Mouse (Mus musculus): ENCODE measurements around the gene Akt2. TPM values are rescaled to one million over a fixed set of nuclear protein-coding genes. Genes with fewer than 3 reads are reported as not detected.

The Akt2 gene
- total RNA-seq, 2 experiments from 2014 or later: 171 to 178 TPM

DNA sequence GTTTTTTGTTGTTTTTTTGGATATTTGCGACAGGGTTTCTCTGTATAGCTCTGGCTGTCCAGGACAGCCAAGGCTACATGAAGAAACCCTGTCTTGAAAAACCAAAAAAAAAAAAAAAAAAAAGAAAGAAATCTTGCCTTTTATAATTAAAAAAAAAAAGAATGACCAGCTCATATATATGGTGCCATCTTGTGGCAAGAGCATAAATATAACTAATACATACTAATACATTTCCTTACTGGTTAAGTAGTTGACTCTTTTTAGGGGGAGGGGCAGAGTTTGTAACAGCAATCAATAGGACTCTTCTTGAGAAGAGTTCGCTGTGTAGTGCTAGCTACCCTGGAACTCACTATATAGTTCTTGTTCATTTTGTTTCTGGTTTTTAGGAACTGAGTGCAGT is 3.6 kb upstream of the Akt2 start:
- no peak for DNase-seq (ENCODE audit: low spot score)

DNA sequence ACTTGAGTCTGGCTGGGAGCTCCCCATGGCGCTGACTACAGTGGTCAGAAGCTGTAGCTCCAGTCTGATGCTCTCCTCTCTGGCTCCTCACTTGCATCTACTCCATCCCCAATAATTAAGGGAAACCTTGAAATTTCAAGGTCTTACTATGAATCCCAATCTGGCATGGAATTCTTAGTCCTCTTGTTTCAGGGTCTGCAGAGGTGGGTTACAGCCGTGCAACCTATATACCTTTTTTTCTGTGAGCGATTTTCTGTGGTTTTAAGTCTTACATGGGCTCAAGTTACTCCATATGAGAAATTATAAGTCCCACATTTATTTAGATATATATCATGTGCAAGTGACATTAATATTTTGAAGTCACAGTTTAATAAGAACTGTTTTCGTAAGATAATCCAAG is 1.3 kb upstream of the Akt2 start:
- no peak for DNase-seq (ENCODE audit: low spot score)

DNA sequence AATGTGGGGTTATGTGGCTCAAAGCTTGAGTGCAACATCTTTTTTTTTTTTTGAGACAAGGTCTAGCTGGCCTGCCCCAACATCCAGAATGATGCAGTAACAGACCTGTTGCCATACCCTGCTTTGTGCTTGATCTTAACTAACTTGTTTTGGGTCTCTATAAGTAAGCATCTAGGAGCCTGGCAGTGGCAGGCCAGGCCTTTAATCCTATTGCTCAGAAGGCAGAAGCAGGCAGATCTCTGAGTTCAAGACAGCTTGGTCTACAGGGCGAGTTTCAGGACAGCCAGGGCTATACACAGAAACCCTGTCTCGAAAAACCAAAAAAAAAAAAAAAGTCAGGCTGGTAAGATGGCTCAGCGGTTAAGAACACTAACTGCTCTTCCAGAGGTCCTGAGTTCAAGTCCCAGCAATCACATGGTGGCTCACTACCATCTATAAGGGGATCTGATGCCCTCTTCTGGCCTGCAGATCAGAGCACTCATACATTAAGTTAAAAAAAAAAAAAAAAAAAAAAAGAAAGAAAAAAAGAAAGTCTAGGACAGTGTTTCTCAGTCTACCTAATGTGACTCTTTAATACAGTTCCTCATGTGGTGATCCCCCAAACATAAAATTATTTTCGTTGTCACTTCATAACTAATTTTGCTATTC is 662 bp upstream of the Akt2 start:
- DNase-seq (ENCODE audit: low spot score): no peak

DNA sequence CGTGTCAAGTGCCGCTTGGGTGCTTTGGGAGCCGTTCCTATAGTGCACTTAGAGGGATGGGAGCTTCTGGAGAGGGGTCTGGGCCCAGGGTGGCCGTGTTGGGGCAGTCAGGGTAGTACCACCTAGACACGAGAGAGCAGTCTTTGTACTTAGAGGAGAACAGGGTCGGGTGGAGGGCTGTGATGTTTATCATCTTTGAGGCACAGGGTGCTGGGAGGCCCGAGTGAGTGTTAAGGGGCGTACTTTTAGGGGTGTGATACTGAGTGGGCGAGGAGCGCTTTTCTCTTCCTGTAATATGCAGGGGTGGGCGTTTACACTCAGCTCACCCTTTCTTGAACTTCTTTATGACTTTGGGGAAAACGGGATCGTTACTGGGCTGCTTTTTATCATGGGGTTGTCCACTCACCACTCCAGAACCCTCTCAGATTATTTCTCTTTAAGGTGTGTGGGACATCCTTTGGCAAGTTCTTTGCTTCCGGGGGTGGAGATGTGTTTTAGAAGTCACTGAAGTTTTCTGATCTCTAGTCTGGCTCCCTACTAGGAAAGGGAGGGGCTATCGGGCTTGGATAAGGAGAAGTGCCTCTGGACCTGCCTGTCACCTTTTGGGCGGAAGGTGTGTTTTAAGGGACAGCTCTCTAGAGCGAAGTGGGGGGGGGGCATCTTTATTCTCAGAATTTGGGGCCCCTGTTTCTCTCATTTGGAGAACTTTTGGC is 1.0 kb downstream of the Akt2 start:
- DNase-seq (ENCODE audit: low spot score): no peak

DNA sequence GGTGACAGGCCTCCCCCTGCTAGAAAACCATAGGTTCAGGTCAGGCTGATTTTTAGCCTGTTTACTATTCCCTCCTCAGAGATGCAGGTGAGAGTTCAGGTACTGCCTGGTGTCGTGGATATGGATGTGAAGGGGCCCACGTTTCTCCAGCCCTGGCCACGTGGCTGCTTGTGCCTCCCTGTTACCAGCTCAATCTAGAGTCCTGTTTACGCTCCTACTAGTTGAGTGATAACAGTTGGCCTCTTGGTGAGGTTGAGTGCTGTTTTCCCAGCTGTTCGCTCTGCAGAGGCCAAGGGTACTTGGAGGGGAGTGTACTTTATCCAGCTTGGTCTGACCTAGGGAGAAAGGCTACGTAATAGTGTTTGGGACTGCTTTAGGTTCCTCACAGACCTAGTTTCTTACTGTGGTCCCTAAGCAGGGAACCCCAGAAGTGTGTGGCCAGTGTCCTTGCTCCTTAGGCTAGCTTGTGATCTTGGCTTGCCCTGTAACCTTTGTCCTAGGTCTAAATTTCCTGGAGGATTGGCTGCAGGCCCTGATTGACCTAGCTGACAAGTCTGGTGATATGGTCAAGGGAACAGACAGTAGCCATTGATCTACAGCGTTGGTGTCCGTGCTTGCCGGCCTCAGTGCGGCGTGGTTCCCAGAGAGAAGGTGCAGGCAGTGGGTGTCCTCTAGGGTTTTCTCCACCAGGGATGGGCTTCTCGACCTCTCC is 1.7 kb downstream of the Akt2 start:
- no peak for DNase-seq (ENCODE audit: low spot score)

DNA sequence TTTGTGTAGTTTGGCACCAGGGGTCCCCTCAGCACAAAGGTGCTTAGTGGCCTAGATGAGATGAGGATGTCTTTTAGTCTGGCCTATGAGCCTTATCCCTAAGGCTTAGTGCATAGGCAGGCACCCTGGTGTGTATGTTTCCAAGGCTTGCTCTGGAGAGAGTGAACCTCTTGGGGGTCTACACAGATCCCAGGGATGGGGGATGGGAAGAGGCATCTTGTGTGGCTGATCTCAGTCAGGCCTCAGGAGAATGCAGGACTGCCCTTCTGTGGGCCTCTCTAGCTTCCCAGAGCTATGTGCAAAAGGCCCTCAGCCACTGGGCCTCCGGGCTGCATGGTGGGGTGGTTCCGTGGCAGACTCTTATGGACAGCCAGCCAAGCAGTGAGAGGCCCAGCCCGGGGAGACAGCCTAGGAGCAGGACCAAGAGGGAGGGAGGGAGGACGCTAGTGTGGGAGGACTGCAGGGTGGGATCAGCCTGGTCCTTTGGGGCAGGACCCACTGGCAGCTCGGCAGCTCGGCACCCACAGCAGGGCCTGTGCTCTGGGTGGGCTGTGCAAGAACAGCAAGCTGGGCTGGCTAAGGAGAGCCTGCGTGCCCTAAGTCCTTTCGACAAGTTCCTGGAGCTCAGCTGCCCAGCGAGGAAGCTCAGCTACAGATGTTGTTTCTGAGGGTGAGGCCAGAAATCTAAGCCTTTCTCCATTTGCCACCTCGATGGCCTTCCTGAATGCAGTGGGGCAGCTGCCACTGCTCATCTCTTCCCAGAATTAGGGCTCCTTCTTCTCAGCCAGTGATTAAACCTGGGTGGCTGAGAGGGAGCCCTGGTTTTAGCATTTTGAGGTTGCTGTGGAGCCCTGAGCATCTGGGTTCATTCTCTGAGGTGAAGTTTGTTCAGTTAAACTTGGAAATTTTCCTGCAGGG is 5.5 kb downstream of the Akt2 start:
- DNase-seq (ENCODE audit: low spot score): peak; percentile 50

DNA sequence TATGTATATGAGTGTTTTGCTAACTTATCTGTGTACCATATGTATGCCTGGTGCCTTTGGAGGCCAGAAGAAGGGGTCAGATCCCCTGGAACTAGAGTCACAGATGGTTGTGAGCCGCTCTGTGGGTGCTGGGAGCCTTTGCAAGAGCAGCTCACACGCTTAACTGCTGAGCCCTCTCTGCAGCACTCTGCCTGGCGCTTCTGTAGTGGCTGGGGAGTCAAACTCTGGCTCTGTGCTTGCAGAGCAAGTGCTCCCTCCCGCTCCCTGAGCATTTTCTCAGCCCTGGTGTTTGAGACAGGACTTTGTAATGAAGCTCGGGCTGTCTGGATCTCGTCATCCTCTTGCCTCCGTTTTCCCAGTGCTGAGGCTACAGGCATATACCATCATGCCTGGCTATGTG is 6.7 kb downstream of the Akt2 start:
- DNase-seq (ENCODE audit: low spot score): no peak

DNA sequence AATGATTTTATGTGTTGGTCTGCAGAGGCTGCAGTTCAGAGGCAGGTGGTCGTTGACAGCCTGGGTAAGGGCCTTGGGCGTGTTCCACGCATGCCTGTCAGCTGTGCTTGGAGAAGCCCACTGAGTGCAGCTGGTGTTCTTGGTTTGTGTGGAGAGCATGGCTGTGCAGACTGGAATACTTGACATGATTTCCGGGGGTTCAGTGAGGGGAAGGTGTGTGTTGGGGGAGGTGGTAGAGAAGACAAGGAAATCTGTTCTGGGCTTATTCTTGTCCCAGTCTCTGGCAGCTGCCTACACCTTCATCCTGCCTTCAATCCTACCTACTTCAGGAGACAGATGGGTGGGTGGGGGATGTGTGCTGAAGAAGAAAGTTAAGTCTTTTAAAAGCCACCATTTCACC is 10.3 kb downstream of the Akt2 start:
- no peak for DNase-seq (ENCODE audit: low spot score)

DNA sequence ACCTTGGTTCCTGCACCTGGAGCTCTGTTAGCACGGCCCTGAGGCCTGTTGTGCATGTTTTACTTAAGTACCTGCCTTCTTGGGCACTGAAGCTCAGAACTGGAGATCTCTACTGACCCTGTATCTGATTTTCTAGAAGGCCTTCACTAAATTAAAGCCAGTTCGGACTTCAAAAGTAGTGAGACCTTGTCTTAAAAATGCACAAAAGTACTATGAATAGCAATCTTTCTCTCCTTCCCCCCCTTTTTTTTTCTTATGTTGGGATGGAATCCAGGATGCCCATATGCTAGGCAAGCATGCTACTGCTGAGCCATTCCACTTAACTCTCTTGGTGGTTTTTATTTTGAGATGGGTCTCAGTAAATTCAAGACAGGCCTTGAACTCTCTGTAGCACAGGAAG is 10.8 kb downstream of the Akt2 start:
- DNase-seq (ENCODE audit: low spot score): no peak

DNA sequence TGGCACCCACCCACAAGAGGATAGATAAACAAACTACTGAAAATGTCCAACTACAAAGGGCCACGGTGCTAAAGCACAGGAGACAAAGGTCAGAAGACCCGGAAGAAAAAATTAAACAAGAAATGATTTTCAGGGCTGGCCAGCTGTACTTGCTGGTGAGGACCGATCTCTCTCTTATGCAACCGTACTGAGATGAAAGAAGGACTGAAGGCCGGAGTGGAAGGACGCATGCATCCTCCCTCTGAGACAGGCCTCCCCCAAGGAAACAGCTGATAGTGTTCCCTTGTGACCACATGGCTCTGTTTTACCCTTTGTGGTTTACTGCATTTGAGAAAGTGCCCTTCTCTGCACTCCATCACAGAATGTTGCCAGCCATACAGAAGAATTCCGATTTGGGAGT is 11.5 kb downstream of the Akt2 start:
- DNase-seq (ENCODE audit: low spot score): no peak

DNA sequence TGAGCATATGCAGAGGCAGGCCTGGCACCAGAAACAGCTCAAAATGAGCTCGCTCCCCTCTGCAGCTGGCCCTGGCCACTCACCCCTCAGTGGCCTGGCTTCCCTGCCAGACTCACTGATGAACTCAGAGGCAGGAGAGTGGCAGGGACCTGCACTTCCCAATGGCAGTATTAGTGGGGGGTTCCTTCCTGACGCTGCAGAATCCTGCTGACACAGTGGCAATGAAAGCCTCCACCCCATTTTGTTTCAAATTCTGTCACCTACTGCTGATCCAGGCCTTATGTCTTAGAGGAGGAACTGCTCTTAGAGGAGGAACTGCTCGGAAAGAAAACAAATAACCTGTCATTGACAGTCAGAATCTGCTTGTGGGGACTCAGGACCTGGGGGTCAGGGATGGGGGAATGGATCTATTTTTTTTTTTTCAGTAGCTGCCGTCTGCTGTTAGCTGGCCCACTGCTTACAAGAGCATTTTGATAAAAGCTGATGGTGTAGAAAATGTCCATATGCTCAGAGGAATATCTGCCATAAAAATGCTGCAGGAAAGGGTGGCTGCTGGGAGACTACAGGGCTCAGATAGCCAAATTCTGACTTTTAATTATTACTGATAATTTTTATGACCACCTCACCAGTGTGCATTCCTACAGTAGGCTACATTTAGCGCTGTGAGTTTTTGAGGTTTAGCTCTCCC is 13.5 kb downstream of the Akt2 start:
- no peak for DNase-seq (ENCODE audit: low spot score)

DNA sequence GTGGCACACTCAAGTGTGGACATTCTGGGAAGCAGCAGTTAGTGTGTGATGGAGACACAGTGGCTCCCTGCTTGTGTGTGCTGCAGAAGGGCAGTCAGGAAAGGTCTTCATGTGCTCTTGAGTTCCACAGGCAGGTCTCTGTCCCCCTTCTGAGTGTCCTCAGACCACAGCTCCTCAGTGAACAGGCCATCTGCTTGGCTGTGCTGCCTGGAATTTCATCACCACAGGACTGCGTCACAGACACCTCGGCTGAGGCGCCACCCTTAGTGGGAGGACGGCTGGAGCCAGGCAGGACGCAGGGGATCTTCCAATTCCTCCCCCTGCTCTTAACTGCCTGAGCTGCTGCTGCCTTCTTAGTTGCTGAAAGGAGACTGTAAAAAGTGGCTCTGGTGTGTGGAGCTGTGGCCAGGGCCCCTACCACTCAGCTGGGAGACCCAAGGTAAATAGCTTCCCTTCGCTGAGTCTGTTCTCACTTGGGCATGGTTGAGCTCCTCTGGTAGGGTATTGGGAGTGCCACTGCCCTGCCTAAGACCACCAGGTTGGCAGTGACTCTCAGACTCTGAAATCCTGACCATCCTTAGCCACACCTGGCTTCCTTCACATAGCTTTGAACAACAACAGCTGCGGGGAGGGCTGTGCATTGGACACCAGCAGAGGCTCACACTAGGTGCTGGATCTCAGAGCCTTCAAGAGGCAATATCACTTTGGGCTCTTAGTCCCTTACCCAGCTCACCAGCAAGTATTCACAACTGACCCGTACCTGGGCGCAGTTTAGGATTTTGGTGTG is 14.3 kb downstream of the Akt2 start:
- peak; percentile 89 for DNase-seq (ENCODE audit: low spot score)

DNA sequence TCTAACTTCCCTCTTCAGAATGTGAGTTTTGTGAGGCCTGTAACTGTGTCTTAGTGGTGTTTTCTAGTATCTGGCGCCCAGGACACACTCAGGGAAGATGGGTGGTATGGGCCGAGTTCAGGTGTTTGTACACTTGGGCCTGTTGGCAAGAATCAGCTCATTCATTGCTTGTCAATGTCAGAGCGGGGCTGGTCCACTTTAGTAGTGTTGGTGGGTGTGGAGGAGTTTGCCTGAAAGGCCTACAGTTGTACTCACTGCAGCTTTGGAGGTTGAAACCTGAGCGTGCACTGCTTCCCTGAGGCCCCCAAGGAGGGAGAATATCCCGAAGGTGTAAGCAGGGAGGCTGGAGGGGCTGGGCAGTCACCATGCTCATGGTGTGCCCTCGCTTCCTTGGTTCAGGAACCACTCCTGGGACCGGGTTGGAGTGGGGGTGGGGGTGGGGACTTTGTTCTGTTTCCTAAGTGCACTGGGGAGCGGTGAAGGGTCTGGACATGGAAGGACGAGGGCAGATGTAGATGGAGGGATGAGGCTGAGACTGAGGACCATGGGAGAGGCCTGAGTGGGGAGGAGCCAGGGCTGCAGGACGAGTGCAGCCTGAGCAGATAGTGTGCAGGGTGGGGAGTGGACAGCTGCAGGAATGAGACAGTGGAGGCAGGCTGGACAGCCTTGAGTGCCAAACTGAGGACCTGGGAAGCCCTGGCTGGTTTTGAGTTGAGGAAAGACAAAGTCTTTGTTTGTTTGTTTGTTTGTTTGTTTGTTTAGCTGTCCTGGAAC is 15.3 kb downstream of the Akt2 start:
- DNase-seq (ENCODE audit: low spot score): no peak

DNA sequence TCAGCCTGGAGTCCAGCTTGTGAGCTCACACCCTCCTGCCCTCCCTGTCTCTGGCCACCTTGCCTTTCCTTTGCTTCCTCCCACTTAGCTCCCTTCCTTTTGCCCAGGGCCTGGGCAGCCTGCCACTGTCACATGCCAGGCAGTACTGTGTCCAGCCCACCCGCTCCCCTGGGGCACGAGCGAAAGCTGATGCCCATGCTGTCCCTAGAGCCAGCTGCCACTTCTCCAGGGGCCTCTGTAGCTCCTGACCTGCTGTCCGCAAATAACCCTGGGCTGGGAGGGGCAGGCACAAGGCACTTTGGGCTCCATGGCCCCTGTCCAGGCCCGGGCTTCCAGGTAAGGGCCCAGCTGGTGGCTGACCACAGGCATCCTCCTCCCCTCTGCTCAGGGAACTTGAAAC is 16.2 kb downstream of the Akt2 start:
- DNase-seq (ENCODE audit: low spot score): peak; percentile 93

DNA sequence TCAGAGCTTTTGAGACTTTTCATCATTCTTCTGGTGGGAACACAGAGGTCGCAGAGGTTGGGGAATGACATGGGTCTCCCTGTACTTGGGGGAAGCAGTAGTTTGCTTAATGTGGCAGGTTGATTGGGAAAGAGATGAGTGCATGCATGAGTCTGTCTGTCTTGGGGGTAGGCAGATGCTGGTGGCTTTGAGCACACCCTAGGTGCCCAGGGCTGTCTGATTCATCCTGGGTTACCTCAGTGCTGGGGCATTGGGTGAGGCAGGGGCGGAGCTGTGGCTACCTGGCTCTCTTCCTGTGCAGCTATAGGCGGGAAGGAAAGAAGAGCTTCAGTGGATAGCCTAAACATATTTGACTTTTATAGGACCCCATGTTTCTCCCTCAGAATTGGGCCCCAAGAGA is 16.8 kb downstream of the Akt2 start:
- no peak for DNase-seq (ENCODE audit: low spot score)

DNA sequence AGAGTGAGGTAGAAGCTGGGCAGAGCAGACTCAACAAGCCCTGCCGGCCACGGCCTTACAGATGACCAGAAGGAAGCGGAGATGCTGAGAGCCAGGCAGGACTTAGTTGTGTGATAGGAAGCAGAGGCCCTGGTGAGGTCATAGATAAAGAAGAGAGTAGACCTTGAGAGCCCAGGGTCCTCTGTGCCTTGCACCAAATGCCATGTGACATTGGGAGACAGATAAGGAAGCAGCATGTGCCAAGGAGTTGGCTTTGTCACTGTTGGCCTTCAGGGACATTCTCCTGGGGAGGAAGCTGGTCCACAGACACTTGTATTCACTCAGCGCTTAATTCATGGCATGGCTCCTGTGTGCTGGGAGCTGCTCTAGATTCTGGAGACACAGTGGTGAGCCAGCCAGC is 17.9 kb downstream of the Akt2 start:
- no peak for DNase-seq (ENCODE audit: low spot score)

DNA sequence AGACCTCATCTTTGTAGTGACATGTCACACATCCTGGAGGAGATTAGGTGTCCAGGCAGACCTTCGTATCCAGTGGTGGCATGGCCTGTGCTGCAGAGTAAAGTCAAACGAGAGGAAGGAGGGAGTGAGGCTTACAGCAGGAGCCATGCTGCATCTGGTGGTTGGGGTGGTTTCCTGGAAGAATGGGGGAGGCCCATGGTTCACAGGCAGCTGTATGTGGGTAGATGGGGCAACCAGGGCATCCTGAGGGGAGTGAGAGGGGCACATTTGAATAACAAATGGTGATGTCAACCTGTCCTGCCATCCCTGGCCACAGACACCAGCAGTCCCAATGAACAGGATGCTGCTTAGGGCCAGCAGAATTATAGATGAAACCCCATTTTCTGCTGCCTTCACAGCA is 18.3 kb downstream of the Akt2 start:
- DNase-seq (ENCODE audit: low spot score): no peak

DNA sequence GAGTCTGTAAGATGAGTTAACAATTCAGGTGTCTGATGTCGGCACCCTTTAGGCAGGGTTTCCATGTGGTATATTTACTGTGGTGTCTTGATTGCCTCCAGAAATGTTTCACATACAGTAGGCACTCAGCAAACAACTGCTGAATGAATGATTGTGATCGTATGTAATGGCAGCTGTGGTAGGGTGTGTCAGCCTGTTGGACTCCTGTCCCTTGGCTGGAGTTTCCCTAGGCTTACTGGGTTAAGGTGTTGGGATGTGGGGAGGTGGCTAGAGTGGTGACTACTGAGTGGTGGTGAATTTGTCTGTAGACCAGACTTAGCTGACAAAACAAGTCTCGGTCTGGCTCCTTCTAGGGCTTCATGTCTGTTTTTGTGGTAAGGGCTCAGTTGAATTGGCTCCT is 19.0 kb downstream of the Akt2 start:
- DNase-seq (ENCODE audit: low spot score): no peak

DNA sequence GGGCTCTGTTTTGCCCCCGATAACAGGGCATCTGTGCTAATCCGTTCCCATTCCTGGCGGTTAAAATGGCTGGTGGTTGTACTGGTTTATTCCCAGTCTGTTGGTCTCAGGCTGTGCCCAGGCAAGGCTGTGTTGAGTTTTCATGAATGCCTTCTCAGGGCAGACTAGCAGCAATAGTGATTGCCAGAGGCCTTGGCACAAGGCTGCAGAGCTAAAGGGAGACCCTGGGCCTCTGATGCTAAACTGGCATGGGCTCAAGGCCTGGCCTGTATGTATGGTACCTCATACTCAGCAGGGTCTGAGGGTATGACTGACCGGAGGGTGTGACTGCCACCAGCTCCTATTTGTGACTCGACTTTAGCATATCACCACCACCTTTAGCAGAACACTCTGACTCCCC is 19.5 kb downstream of the Akt2 start:
- DNase-seq (ENCODE audit: low spot score): no peak

DNA sequence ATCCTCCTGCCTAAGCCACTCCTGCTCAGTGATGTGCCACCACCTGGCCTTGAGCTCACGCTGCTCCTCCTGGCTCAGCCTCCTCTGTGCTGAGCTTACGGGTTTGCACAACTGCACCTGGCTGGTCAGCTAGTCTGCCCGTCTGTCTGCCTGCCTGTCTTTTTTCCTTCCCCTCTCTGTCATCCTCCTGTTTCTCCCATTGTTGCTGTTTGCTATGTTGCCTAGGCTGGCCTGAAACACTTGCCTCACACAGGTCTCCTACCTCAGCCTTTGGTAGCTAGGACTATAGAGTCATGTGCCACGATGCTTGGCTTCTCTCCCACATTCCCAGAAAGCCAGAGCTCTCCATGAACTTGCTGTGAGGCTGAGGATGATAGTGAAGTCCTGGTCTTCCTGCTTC is 21.6 kb downstream of the Akt2 start:
- DNase-seq (ENCODE audit: low spot score): no peak
